Mouse (Mus musculus) hindbrain, embryonic 10.5 days (tissue): ENCODE measurements around the gene Camp. TPM values are rescaled to one million over a fixed set of nuclear protein-coding genes. Genes with fewer than 3 reads are reported as not detected.

ENCODE experiments used
- DNase-seq: peaks from one replicate; pipeline ENCODE4 v3.0.0-alpha.2; 2017; ENCODE audit warnings: low spot score
- H3K27ac ChIP-seq: fragments of 300-500 bp; sonication (generic); 2 replicates; pipeline ENCODE4 v1.5.1; 2016; ENCODE audit warnings: mild to moderate bottlenecking, moderate library complexity
- H3K27me3 ChIP-seq: fragments of 300-500 bp; sonication (generic); 2 replicates; pipeline ENCODE4 v1.6.1; 2016; ENCODE audit warnings: mild to moderate bottlenecking; ENCODE audit not compliant: poor library complexity, insufficient read depth, severe bottlenecking
- H3K36me3 ChIP-seq: fragments of 300-500 bp; sonication (generic); 2 replicates; pipeline ENCODE4 v1.6.1; 2016; ENCODE audit warnings: mild to moderate bottlenecking, moderate library complexity
- H3K4me1 ChIP-seq: fragments of 300-500 bp; sonication (generic); replicated peaks from 2 replicates; pipeline ENCODE4 v1.6.1; 2016; ENCODE audit warnings: mild to moderate bottlenecking
- H3K4me3 ChIP-seq: fragments of 300-500 bp; sonication (generic); 2 replicates; pipeline ENCODE4 v1.5.1; 2016; ENCODE audit warnings: mild to moderate bottlenecking, moderate library complexity
- H3K9me3 ChIP-seq: fragments of 300-500 bp; sonication (generic); 2 replicates; pipeline ENCODE4 v1.6.1; 2016; ENCODE audit warnings: mild to moderate bottlenecking, moderate library complexity
- WGBS: fragments of 180-500 bp; shearing (Covaris S2); methylation state at CpG from one replicate; pipeline ENCODE4 v1.1.7; 2016; 5-methylcytosine and 5-hydroxymethylcytosine counted together
- polyA plus RNA-seq: library from polyadenylated mRNA; unstranded; fragments of >200 nt; fragmentation: Nextera tagmentation; extraction: Ambion mirVana; gene quantifications from 2 replicates; pipeline ENCODE4 v1.2.1, GENCODE M21; 2016

The Camp gene
- not detected in 2 replicates for polyA plus RNA-seq

DNA sequence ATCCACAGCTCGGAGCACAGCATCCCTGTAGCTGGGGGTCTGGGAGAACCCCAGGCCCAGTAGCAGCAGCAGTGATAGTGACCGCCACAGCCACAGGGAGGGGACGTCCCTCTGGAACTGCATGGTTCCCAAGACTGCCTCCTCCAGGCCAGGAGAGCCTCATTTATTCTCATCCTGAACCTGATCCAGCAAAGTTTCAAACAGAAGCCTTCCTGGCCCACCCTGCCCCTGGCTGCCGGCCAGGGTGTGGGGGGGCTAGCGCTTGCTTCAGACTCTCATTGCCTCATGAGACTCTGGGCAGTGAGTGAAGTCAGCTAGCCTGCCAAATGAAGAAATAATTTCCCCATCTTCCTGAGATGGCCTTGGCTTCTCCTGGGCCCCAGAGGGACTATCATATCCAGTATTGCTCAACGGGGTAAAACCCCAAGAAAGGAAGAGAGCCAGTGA, at the start of gene Camp:
Gene Camp, minus strand, starts transcription at position 306 of the 447 bp plus-strand sequence.
- no peak within 1 kb of the TSS for H3K4me3 ChIP-seq
- 87% methylated on average over 6 of the region's 6 CpGs for WGBS
- DNase-seq: no peak
- no peak within 1 kb of the TSS for H3K27ac ChIP-seq
- no peaks in the 10 kb centered on the region for H3K4me1 ChIP-seq
- H3K9me3 ChIP-seq: no peaks in the 10 kb centered on the region
- no peaks in the 10 kb centered on the region for H3K27me3 ChIP-seq
- peaks cover 14% of the 10 kb centered on the region for H3K36me3 ChIP-seq

- Histone ChIP-seq H3K4me1 (peaks cover 13% of the 10 kb centered on the region), H3K27ac (no peak overlapping the region), H3K27me3 (no peaks in the 10 kb centered on the region), H3K4me3 (no peak overlapping the region), H3K9me3 (no peaks in the 10 kb centered on the region), H3K36me3 (peaks cover 37% of the 10 kb centered on the region)
- no peak for DNase-seq
- WGBS: 60% methylated on average over 2 of the region's 2 CpGs
Measured at GRCm38 (mm10) chr9:109898027-109898426, 48.6 kb upstream of the Camp start.

DNA sequence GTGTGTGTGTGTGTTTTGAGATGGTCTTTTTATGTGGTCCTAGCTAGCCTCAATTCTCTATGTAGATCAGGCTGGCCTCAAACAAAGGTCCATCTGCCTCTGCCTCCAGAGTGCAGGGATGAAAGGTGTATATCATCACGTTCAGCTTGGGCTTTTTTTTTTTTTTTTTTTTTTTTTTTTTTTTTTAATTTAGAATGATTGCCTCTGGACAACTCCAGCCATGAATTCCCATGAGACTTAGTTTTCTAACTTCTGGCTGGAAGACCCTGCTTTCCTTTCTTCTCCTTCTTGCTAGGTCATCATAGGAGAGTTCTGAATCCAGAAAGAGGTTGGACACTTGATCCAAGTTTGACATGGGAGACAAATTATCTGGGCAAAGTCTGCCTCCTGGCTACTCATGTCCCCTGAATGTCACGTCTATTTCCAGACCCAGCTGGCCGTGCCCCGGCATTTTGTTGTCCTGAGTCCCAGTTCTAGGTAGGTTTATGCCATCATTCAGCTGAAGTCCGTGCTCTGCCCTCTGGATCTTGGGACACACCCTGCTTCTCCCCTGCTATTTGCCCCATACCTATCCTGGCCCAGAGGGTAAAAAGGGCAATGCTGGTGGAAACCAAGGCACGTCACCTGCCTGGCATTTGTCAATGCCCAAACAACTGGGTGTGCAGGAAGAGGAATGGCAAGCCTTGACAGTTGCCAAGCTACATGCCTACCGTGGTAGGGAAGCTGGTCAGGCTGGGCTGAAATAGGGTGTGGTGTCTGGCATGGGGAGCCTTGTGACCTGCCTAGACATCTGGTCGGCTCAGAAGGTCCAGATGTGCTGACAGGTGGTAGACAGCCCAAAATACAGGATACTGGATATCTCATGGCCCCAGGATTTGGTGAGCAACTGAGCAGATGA, 47.1 kb upstream of the Camp start:
- Histone ChIP-seq H3K27me3 (no peaks in the 10 kb centered on the region), H3K9me3 (no peaks in the 10 kb centered on the region), H3K4me3 (no peak overlapping the region), H3K27ac (no peak overlapping the region), H3K4me1 (peaks cover 11% of the 10 kb centered on the region), H3K36me3 (peaks cover 52% of the 10 kb centered on the region)
- no peak for DNase-seq
- 85% methylated on average over 8 of the region's 8 CpGs for WGBS

- Histone ChIP-seq H3K27me3 (no peaks in the 10 kb centered on the region), H3K36me3 (peaks cover 61% of the 10 kb centered on the region), H3K4me1 (peaks cover 11% of the 10 kb centered on the region), H3K9me3 (no peaks in the 10 kb centered on the region), H3K27ac (no peak overlapping the region), H3K4me3 (no peak overlapping the region)
- WGBS: 84% methylated on average over 6 of the region's 6 CpGs
- no peak for DNase-seq
Measured at GRCm38 (mm10) chr9:109895593-109895992, 46.2 kb upstream of the Camp start.

GRCm38 (mm10) chr9:109894413-109895090, 45.1 kb upstream of the Camp start:
- H3K4me1 ChIP-seq: peaks cover 11% of the 10 kb centered on the region
- no peaks in the 10 kb centered on the region for H3K9me3 ChIP-seq
- peaks cover 72% of the 10 kb centered on the region for H3K36me3 ChIP-seq
- peak; percentile 76 for DNase-seq
- WGBS: 35% methylated on average over 6 of the region's 6 CpGs
- no peak overlapping the region for H3K4me3 ChIP-seq
- H3K27me3 ChIP-seq: no peaks in the 10 kb centered on the region
- peak overlapping the region; percentile 88 for H3K27ac ChIP-seq

GRCm38 (mm10) chr9:109892651-109893250, 43.3 kb upstream of the Camp start:
- peaks cover 11% of the 10 kb centered on the region for H3K4me1 ChIP-seq
- H3K9me3 ChIP-seq: no peaks in the 10 kb centered on the region
- no peak overlapping the region for H3K4me3 ChIP-seq
- 69% methylated on average over 5 of the region's 5 CpGs for WGBS
- H3K27ac ChIP-seq: no peak overlapping the region
- peak; percentile 77 for DNase-seq
- H3K27me3 ChIP-seq: no peaks in the 10 kb centered on the region
- H3K36me3 ChIP-seq: peaks cover 90% of the 10 kb centered on the region

DNA sequence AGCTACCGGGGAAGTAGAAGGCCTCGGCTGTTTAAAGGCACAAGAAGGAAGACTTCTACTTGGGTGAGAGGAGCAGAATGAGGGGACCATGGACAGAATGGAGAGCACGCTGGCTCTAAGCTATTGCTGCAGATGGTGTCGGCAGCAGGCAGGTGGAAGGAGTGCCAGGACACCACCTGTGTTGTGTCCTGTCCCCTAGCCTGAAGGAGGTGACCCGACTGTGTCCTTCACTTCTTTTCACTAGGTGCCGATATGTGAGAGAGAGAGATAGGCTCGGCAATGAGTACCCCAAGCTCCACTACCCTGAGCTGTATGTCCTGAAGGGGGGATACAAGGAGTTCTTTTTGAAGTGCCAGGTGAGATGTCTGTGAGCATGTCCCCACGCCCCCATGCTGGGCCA, 42.1 kb upstream of the Camp start:
- WGBS: 95% methylated on average over 8 of the region's 8 CpGs
- Histone ChIP-seq H3K27ac (no peak overlapping the region), H3K4me3 (no peak overlapping the region), H3K4me1 (peaks cover 11% of the 10 kb centered on the region), H3K27me3 (no peaks in the 10 kb centered on the region), H3K36me3 (peaks cover 97% of the 10 kb centered on the region), H3K9me3 (no peaks in the 10 kb centered on the region)
- DNase-seq: no peak

- Histone ChIP-seq H3K9me3 (no peaks in the 10 kb centered on the region), H3K27me3 (no peaks in the 10 kb centered on the region), H3K27ac (no peak overlapping the region), H3K36me3 (peaks cover 100% of the 10 kb centered on the region), H3K4me3 (no peak overlapping the region), H3K4me1 (no peaks in the 10 kb centered on the region)
- DNase-seq: no peak
- WGBS: 96% methylated on average over 5 of the region's 5 CpGs
Measured at GRCm38 (mm10) chr9:109887321-109887720, 37.9 kb upstream of the Camp start.

GRCm38 (mm10) chr9:109886259-109886658, 36.8 kb upstream of the Camp start:
- Histone ChIP-seq H3K27me3 (no peaks in the 10 kb centered on the region), H3K9me3 (no peaks in the 10 kb centered on the region), H3K36me3 (peaks cover 100% of the 10 kb centered on the region), H3K27ac (no peak overlapping the region), H3K4me1 (no peaks in the 10 kb centered on the region), H3K4me3 (no peak overlapping the region)
- DNase-seq: no peak
- WGBS: 92% methylated on average over 4 of the region's 4 CpGs

DNA sequence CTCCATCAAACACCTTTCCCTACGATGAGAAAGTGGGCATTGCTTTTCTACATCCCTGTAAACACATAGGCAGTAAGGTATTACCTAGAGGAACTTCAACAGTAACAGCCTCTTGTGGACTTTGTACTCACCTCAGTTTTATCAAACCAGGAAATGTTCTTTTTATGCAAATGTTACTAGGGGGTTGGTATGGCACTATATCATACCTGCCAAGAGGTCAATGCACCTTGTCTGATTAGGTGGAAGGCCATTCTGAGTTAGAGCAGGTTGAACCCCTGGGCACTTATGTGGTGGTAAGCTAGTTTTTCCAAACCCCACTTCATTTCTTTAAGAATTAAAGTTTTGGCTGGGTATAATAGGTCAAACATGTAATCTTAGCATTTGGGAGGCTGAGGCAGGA, 29.9 kb upstream of the Camp start:
- 99% methylated on average over 1 of the region's 1 CpGs for WGBS
- Histone ChIP-seq H3K27ac (no peak overlapping the region), H3K4me3 (no peak overlapping the region), H3K27me3 (no peaks in the 10 kb centered on the region), H3K9me3 (no peaks in the 10 kb centered on the region), H3K4me1 (peaks cover 15% of the 10 kb centered on the region), H3K36me3 (peaks cover 75% of the 10 kb centered on the region)
- DNase-seq: no peak

DNA sequence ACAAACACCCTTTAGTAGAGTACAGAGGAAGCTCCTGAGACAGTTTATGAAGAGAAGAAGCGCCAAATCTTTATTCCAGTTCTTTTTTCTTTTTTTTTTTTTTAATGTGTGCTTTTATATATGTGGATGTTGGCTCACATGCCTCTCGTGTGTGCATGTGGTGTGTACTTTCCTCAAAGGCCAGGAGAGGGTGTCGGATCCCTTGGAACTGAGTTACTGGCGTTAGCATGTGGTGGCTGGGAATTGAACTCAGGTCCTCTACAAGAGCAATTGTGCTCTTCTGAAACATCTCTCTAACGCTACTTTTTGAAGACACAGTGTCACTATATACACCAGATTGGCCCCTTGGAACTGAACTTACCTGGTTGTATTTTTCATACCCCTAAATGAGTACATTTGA, 28.2 kb upstream of the Camp start:
- H3K36me3 ChIP-seq: peaks cover 59% of the 10 kb centered on the region
- peak overlapping the region; percentile 69 for H3K4me3 ChIP-seq
- H3K27ac ChIP-seq: no peak overlapping the region
- peaks cover 15% of the 10 kb centered on the region for H3K4me1 ChIP-seq
- no peaks in the 10 kb centered on the region for H3K27me3 ChIP-seq
- no peaks in the 10 kb centered on the region for H3K9me3 ChIP-seq
- 83% methylated on average over 5 of the region's 5 CpGs for WGBS
- DNase-seq: no peak

DNA sequence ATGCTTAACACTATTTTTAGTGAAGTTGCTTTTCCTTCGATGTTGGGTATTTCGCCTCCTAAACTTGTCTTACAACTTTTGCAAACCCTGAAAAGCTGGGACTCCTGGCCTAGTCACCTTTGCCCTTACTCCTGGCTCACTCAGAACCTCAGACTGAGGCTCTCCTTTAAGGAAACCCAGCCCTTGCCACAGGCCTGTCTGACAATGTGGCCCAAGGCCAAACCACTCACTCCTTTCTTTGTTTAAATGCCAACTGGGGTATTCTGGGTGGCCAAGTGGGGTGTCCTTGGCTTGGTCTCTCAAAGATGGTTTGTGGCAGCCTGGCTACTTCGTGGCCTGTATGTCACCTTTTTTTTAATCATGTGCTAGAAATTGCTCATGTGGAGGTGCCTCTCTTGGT, 27.3 kb upstream of the Camp start:
- no peak for DNase-seq
- WGBS: 11% methylated on average over 3 of the region's 3 CpGs
- H3K36me3 ChIP-seq: peaks cover 50% of the 10 kb centered on the region
- no peaks in the 10 kb centered on the region for H3K27me3 ChIP-seq
- H3K9me3 ChIP-seq: no peaks in the 10 kb centered on the region
- H3K27ac ChIP-seq: peak overlapping the region; percentile 90
- peaks cover 15% of the 10 kb centered on the region for H3K4me1 ChIP-seq
- peak overlapping the region; percentile 69 for H3K4me3 ChIP-seq
